Mouse (Mus musculus): ENCODE results near the gene Mafk. TPM values are rescaled to one million over a fixed set of nuclear protein-coding genes. Genes with fewer than 3 reads are reported as not detected.

Gene Mafk
- polyA plus RNA-seq, 1 experiment from 2014 or later = 18.3 TPM

GRCm38 (mm10) chr5:139821466-139822459 is 30.4 kb downstream of the Mafk start:
- Histone ChIP-seq H3K4me2 (no peak overlapping the region), H3K9ac (no peak overlapping the region), H3K4me3 (replicated peaks) (no peak overlapping the region), H3K9me3 (no peaks in the 10 kb centered on the region), H3K27me3 (replicated peaks) (no peaks in the 10 kb centered on the region), H3K27ac (peak overlapping the region; percentile 33; the same call in 1 of the 2 replicates), H3K36me3 (peaks cover 15% of the 10 kb centered on the region; the same call in 1 of the 2 replicates), H3K4me1 (peaks cover 9% of the 10 kb centered on the region)
- ATAC-seq (ENCODE audit: insufficient read depth, low FRiP score, low read depth) = no peak
- WGBS = 62% methylated on average over 12 of the region's 12 CpGs

GRCm38 (mm10) chr5:139824531-139824930 is 33.2 kb downstream of the Mafk start:
- no peak overlapping the region for H3K9ac ChIP-seq
- peaks cover 9% of the 10 kb centered on the region for H3K4me1 ChIP-seq
- ATAC-seq (ENCODE audit: insufficient read depth, low FRiP score, low read depth) = no peak
- peaks cover 15% of the 10 kb centered on the region; the same call in 1 of the 2 replicates for H3K36me3 ChIP-seq
- H3K4me3 ChIP-seq (replicated peaks) = no peak overlapping the region
- H3K9me3 ChIP-seq = no peaks in the 10 kb centered on the region
- WGBS = 87% methylated on average over 10 of the region's 10 CpGs
- no peaks in the 10 kb centered on the region for H3K27me3 ChIP-seq (replicated peaks)
- no peak overlapping the region for H3K4me2 ChIP-seq
- H3K27ac ChIP-seq = no peak overlapping the region

- peaks cover 15% of the 10 kb centered on the region; the same call in 1 of the 2 replicates for H3K36me3 ChIP-seq
- H3K4me2 ChIP-seq = peak overlapping the region; percentile 86
- H3K4me1 ChIP-seq = peaks cover 9% of the 10 kb centered on the region
- WGBS = 30% methylated on average over 11 of the region's 11 CpGs
- H3K27ac ChIP-seq = no peak overlapping the region
- ATAC-seq (ENCODE audit: insufficient read depth, low FRiP score, low read depth) = no peak
- H3K9ac ChIP-seq = peak overlapping the region; percentile 84
- peak overlapping the region; percentile 82 for H3K4me3 ChIP-seq (replicated peaks)
- H3K9me3 ChIP-seq = no peaks in the 10 kb centered on the region
- no peaks in the 10 kb centered on the region for H3K27me3 ChIP-seq (replicated peaks)
Measured at GRCm38 (mm10) chr5:139825947-139826346, 34.6 kb downstream of the Mafk start.

GRCm38 (mm10) chr5:139826357-139827055 is 35.2 kb downstream of the Mafk start, which contains the start of the genes Gm26938 and Psmg3:
Gene Gm26938 (minus strand): TSS chr5:139826407.
Gene Psmg3 (minus strand): TSS chr5:139826885.
- Histone ChIP-seq H3K9me3 (no peaks in the 10 kb centered on the region), H3K27ac (peak within 1 kb of the TSS; percentile 48), H3K4me1 (peaks cover 9% of the 10 kb centered on the region), H3K27me3 (replicated peaks) (no peaks in the 10 kb centered on the region), H3K36me3 (peaks cover 15% of the 10 kb centered on the region; the same call in 1 of the 2 replicates), H3K4me3 (replicated peaks) (peak within 1 kb of the TSS; percentile 82), H3K4me2 (peak within 1 kb of the TSS; percentile 86), H3K9ac (peak within 1 kb of the TSS; percentile 84)
- ATAC-seq (ENCODE audit: insufficient read depth, low FRiP score, low read depth) = peak; percentile 87
- WGBS = under 1% methylated on average over 43 of the region's 43 CpGs

- Histone ChIP-seq H3K4me3 (replicated peaks) (no peak overlapping the region), H3K4me2 (no peak overlapping the region), H3K4me1 (peaks cover 9% of the 10 kb centered on the region), H3K9me3 (no peaks in the 10 kb centered on the region), H3K27ac (no peak overlapping the region), H3K9ac (no peak overlapping the region), H3K36me3 (peaks cover 15% of the 10 kb centered on the region; the same call in 1 of the 2 replicates), H3K27me3 (replicated peaks) (no peaks in the 10 kb centered on the region)
- no peak for ATAC-seq (ENCODE audit: insufficient read depth, low FRiP score, low read depth)
- 100% methylated on average over 1 of the region's 1 CpGs for WGBS
Measured at GRCm38 (mm10) chr5:139827593-139827992, 36.3 kb downstream of the Mafk start.

- Histone ChIP-seq H3K27ac (no peak overlapping the region), H3K4me3 (replicated peaks) (no peak overlapping the region), H3K27me3 (replicated peaks) (no peaks in the 10 kb centered on the region), H3K9ac (no peak overlapping the region), H3K4me1 (peaks cover 9% of the 10 kb centered on the region), H3K9me3 (no peaks in the 10 kb centered on the region), H3K4me2 (no peak overlapping the region), H3K36me3 (0 out of 2 replicates have a peak, but pooled peaks cover 4% of the 10 kb centered on the region)
- 69% methylated on average over 13 of the region's 13 CpGs for WGBS
- no peak for ATAC-seq (ENCODE audit: insufficient read depth, low FRiP score, low read depth)
Measured at GRCm38 (mm10) chr5:139829384-139829783, 38.1 kb downstream of the Mafk start.

- H3K9ac ChIP-seq = no peak overlapping the region
- no peak overlapping the region for H3K4me2 ChIP-seq
- ATAC-seq (ENCODE audit: insufficient read depth, low FRiP score, low read depth) = no peak
- no peak overlapping the region for H3K4me3 ChIP-seq (replicated peaks)
- H3K9me3 ChIP-seq = no peaks in the 10 kb centered on the region
- H3K27me3 ChIP-seq (replicated peaks) = no peaks in the 10 kb centered on the region
- H3K36me3 ChIP-seq = no peaks in the 10 kb centered on the region
- 79% methylated on average over 3 of the region's 3 CpGs for WGBS
- no peak overlapping the region for H3K27ac ChIP-seq
- peaks cover 4% of the 10 kb centered on the region for H3K4me1 ChIP-seq
Measured at GRCm38 (mm10) chr5:139830734-139831133, 39.4 kb downstream of the Mafk start.

- no peaks in the 10 kb centered on the region for H3K4me1 ChIP-seq
- H3K36me3 ChIP-seq = no peaks in the 10 kb centered on the region
- no peak for ATAC-seq (ENCODE audit: insufficient read depth, low FRiP score, low read depth)
- H3K27ac ChIP-seq = no peak overlapping the region
- no peak overlapping the region for H3K4me2 ChIP-seq
- H3K27me3 ChIP-seq (replicated peaks) = no peaks in the 10 kb centered on the region
- no peak overlapping the region for H3K4me3 ChIP-seq (replicated peaks)
- no peak overlapping the region for H3K9ac ChIP-seq
- WGBS = 64% methylated on average over 7 of the region's 7 CpGs
- no peaks in the 10 kb centered on the region for H3K9me3 ChIP-seq
Measured at GRCm38 (mm10) chr5:139832125-139832524, 40.8 kb downstream of the Mafk start.

- Histone ChIP-seq H3K27me3 (replicated peaks) (no peaks in the 10 kb centered on the region), H3K9me3 (no peaks in the 10 kb centered on the region), H3K4me2 (no peak overlapping the region), H3K9ac (no peak overlapping the region), H3K4me1 (no peaks in the 10 kb centered on the region), H3K36me3 (no peaks in the 10 kb centered on the region), H3K4me3 (replicated peaks) (no peak overlapping the region), H3K27ac (no peak overlapping the region)
- ATAC-seq (ENCODE audit: insufficient read depth, low FRiP score, low read depth) = no peak
- WGBS = 85% methylated on average over 7 of the region's 7 CpGs
Measured at GRCm38 (mm10) chr5:139835706-139836105, 44.4 kb downstream of the Mafk start.

- H3K9ac ChIP-seq = no peak overlapping the region
- H3K4me2 ChIP-seq = no peak overlapping the region
- no peaks in the 10 kb centered on the region for H3K9me3 ChIP-seq
- no peak overlapping the region for H3K4me3 ChIP-seq (replicated peaks)
- no peak overlapping the region for H3K27ac ChIP-seq
- H3K27me3 ChIP-seq (replicated peaks) = no peaks in the 10 kb centered on the region
- WGBS = 15% methylated on average over 2 of the region's 2 CpGs
- ATAC-seq (ENCODE audit: insufficient read depth, low FRiP score, low read depth) = no peak
- H3K36me3 ChIP-seq = no peaks in the 10 kb centered on the region
- H3K4me1 ChIP-seq = no peaks in the 10 kb centered on the region
Measured at GRCm38 (mm10) chr5:139838476-139838892, 47.2 kb downstream of the Mafk start.

GRCm38 (mm10) chr5:139839142-139839541 is 47.8 kb downstream of the Mafk start:
- ATAC-seq (ENCODE audit: insufficient read depth, low FRiP score, low read depth) = no peak
- Histone ChIP-seq H3K27ac (no peak overlapping the region), H3K4me3 (replicated peaks) (no peak overlapping the region), H3K4me2 (no peak overlapping the region), H3K9ac (no peak overlapping the region), H3K27me3 (replicated peaks) (no peaks in the 10 kb centered on the region), H3K36me3 (no peaks in the 10 kb centered on the region), H3K9me3 (no peaks in the 10 kb centered on the region), H3K4me1 (no peaks in the 10 kb centered on the region)
- 44% methylated on average over 3 of the region's 3 CpGs for WGBS
